Mouse (Mus musculus): ENCODE results near the gene Ptprm. TPM values are rescaled to one million over a fixed set of nuclear protein-coding genes. Genes with fewer than 3 reads are reported as not detected.

The Ptprm gene
- total and polyA plus RNA-seq, 3 experiments, result not detected

- Histone ChIP-seq H3K36me3 (ENCODE audit: control insufficient read depth in 1 of 2, insufficient read depth in 2 of 2, low read length in 2 of 2) (no peaks in the 10 kb centered on the region), H3K79me2 (ENCODE audit: control insufficient read depth, insufficient read depth, low read length, poor library complexity) (no peaks in the 10 kb centered on the region), H3K4me3 (ENCODE audit: control insufficient read depth in 1 of 2, insufficient read depth in 1 of 2, low read depth in 2 of 2, low read length in 2 of 2) (no peak overlapping the region), H3K27me3 (ENCODE audit: control insufficient read depth in 1 of 2, insufficient read depth in 2 of 2, low read length in 2 of 2) (no peaks in the 10 kb centered on the region), H3K9me3 (replicated peaks; ENCODE audit: insufficient read depth, low read length) (no peaks in the 10 kb centered on the region), H3K9ac (ENCODE audit: control insufficient read depth, low read depth, low read length, poor library complexity, severe bottlenecking) (no peak overlapping the region), H3K27ac (ENCODE audit: control insufficient read depth, low read depth, low read length) (no peak overlapping the region), H3K4me1 (ENCODE audit: control insufficient read depth in 1 of 2, insufficient read depth in 2 of 2, low read length in 2 of 2) (no peaks in the 10 kb centered on the region)
- DNase-seq (ENCODE audit: low read depth, low spot score), result no peak
- no peak for TF ChIP-seq ELF1 (IDR thresholded peaks at IDR 0.05; ENCODE audit: low read depth, low read length)
- TF ChIP-seq ZNF384 (IDR thresholded peaks at IDR 0.05; ENCODE audit: low read depth, low read length), result no peak
- no peak for TF ChIP-seq CHD2 (IDR thresholded peaks at IDR 0.05; ENCODE audit: low read length)
- TF ChIP-seq MEF2A (IDR thresholded peaks at IDR 0.05; ENCODE audit: extremely low read depth, insufficient replicate concordance, low read depth, low read length, poor library complexity, severe bottlenecking), result no peak
- no peak for TF ChIP-seq MAFK (IDR thresholded peaks at IDR 0.05; ENCODE audit: borderline replicate concordance, low read depth, low read length)
- no peak for TF ChIP-seq NRF1 (IDR thresholded peaks at IDR 0.05; ENCODE audit: insufficient read depth, low read depth, low read length, poor library complexity, severe bottlenecking)
- TF ChIP-seq RCOR1 (IDR thresholded peaks at IDR 0.05; ENCODE audit: low read depth, low read length), result no peak
- no peak for TF ChIP-seq TBP (IDR thresholded peaks at IDR 0.05; ENCODE audit: low read depth, low read length)
- TF ChIP-seq MXI1 (IDR thresholded peaks at IDR 0.05; ENCODE audit: low read depth, low read length), result no peak
- no peak for TF ChIP-seq MAZ (IDR thresholded peaks at IDR 0.05; ENCODE audit: low read depth, low read length)
- no peak for TF ChIP-seq USF2 (IDR thresholded peaks at IDR 0.05; ENCODE audit: borderline replicate concordance in 1 of 2, insufficient read depth in 1 of 2, low read depth in 1 of 2, low read length in 2 of 2)
- TF ChIP-seq SIN3A (IDR thresholded peaks at IDR 0.05; ENCODE audit: low read length), result no peak
- TF ChIP-seq KAT2A (conservative IDR thresholded peaks at IDR 0.05; ENCODE audit: low read depth, low read length), result no peak
- TF ChIP-seq GATA1 (IDR thresholded peaks at IDR 0.05; ENCODE audit: low read depth, low read length), result no peak
- no peak for TF ChIP-seq CHD1 (IDR thresholded peaks at IDR 0.05; ENCODE audit: low read depth, low read length)
- TF ChIP-seq MYC (IDR thresholded peaks at IDR 0.05; ENCODE audit: low read depth, low read length), result no peak
- TF ChIP-seq POLR2AphosphoS2 (IDR thresholded peaks at IDR 0.05; ENCODE audit: low read length), result no peak
- no peak for TF ChIP-seq HCFC1 (IDR thresholded peaks at IDR 0.05; ENCODE audit: low read depth, low read length)
- no peak for TF ChIP-seq CTCF (IDR thresholded peaks at IDR 0.05 in 2 of 3, conservative IDR thresholded peaks at IDR 0.05 in 1 of 3; ENCODE audit: control insufficient read depth in 1 of 3, insufficient read depth in 1 of 3, low read depth in 2 of 3, low read length in 3 of 3, poor library complexity in 1 of 3, severe bottlenecking in 1 of 3)
These were observed 994 bp upstream of the Ptprm start for GRCm38 (mm10) chr17:67355251-67355650.

DNA sequence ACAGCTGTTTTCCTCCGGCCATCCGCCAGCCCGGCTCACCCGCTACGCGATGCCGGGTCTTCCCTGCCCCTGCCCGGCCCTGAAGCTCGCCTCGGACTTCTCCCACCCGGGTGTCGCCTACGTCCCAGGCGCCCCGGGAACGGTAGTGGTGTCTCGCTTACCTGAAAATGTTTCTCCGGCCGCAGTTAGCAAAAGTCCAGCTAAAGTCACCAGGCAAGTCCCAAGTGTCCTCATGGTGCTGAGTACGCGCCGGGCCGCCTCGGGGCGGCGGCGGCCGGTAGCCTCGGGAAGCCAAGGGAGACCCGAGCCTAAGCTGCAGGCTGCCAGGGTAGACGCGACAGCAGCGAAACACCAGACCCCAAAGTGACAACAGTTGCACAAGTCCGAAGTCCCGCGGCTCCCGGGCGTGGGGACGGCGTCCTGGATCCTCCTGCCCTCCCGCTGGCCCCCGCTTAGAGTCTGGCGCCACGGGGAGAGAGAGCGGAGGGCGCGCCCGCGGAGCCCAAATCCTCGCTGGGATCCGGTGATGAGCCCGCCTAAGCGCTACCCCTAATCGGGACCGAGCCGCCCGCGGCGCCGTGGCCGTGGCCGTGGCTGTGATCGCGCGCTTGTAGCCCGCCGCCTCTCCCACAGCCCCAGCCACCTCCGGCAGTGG is 334 bp downstream of the Ptprm start:
- Histone ChIP-seq H3K4me1 (ENCODE audit: control insufficient read depth in 1 of 2, insufficient read depth in 2 of 2, low read length in 2 of 2) (no peaks in the 10 kb centered on the region), H3K27me3 (ENCODE audit: control insufficient read depth in 1 of 2, insufficient read depth in 2 of 2, low read length in 2 of 2) (no peaks in the 10 kb centered on the region), H3K9ac (ENCODE audit: control insufficient read depth, low read depth, low read length, poor library complexity, severe bottlenecking) (no peak overlapping the region), H3K79me2 (ENCODE audit: control insufficient read depth, insufficient read depth, low read length, poor library complexity) (no peaks in the 10 kb centered on the region), H3K4me3 (ENCODE audit: control insufficient read depth in 1 of 2, insufficient read depth in 1 of 2, low read depth in 2 of 2, low read length in 2 of 2) (no peak overlapping the region), H3K9me3 (replicated peaks; ENCODE audit: insufficient read depth, low read length) (no peaks in the 10 kb centered on the region), H3K36me3 (ENCODE audit: control insufficient read depth in 1 of 2, insufficient read depth in 2 of 2, low read length in 2 of 2) (no peaks in the 10 kb centered on the region), H3K27ac (ENCODE audit: control insufficient read depth, low read depth, low read length) (no peak overlapping the region)
- TF ChIP-seq EP300 (IDR thresholded peaks at IDR 0.05; ENCODE audit: low read depth in 1 of 2, low read length in 2 of 2) (no peak), GATA1 (IDR thresholded peaks at IDR 0.05; ENCODE audit: low read depth, low read length) (no peak), USF2 (IDR thresholded peaks at IDR 0.05; ENCODE audit: borderline replicate concordance in 1 of 2, insufficient read depth in 1 of 2, low read depth in 1 of 2, low read length in 2 of 2) (no peak), CHD1 (IDR thresholded peaks at IDR 0.05; ENCODE audit: low read depth, low read length) (no peak), ZKSCAN1 (IDR thresholded peaks at IDR 0.05; ENCODE audit: low read depth, low read length) (no peak), TAL1 (IDR thresholded peaks at IDR 0.05; ENCODE audit: low read length) (no peak), SIN3A (IDR thresholded peaks at IDR 0.05; ENCODE audit: low read length) (no peak), TCF12 (IDR thresholded peaks at IDR 0.05; ENCODE audit: low read depth, low read length) (no peak), RCOR1 (IDR thresholded peaks at IDR 0.05; ENCODE audit: low read depth, low read length) (no peak), MAX (IDR thresholded peaks at IDR 0.05; ENCODE audit: low read length) (no peak), CTCF (IDR thresholded peaks at IDR 0.05 in 2 of 3, conservative IDR thresholded peaks at IDR 0.05 in 1 of 3; ENCODE audit: control insufficient read depth in 1 of 3, insufficient read depth in 1 of 3, low read depth in 2 of 3, low read length in 3 of 3, poor library complexity in 1 of 3, severe bottlenecking in 1 of 3) (no peak), BHLHE40 (IDR thresholded peaks at IDR 0.05; ENCODE audit: borderline replicate concordance, low read depth, low read length) (no peak), CHD2 (IDR thresholded peaks at IDR 0.05; ENCODE audit: low read length) (no peak), MYC (IDR thresholded peaks at IDR 0.05; ENCODE audit: low read depth, low read length) (no peak)
- DNase-seq (ENCODE audit: low read depth, low spot score), result no peak
